16 mouse cellular contexts compared by ENCODE assay signal in genomic region chrX:12003947-12004346, GRCm38 (mm10).
A peak's percentile ranks its signal among the peaks of the same experiment; 100 is the strongest.
DNase-seq lines count a peak whose midpoint lies in the region; ATAC-seq and TF ChIP-seq lines count a peak whose summit lies in the region.
"Had no signal": no experiment of that assay in that cellular context is flagged by ENCODE, and none has a peak within 500 bp of the region (broad histone marks: within the 10 kb centered on the region; RNA-seq: fewer than 3 reads in every experiment).

No protein-coding gene starts in this region.

- H3K9me3 ChIP-seq in heart, embryonic 15.5 days (replicated peaks): no peaks in the 10 kb centered on the region
- H3K9me3 ChIP-seq in megakaryocyte, embryonic 14.5 days: 0 out of 2 replicates have a peak, but pooled peaks cover 4% of the 10 kb centered on the region
- no peaks in the 10 kb centered on the region for H3K9me3 ChIP-seq in liver, postnatal 0 days (ENCODE audit: low read length)
- H3K9me3 ChIP-seq in kidney, embryonic 14.5 days (ENCODE audit: control insufficient read depth, low read length): no peaks in the 10 kb centered on the region
- H3K9me3 ChIP-seq: embryonic facial prominence, embryonic 10.5 days; limb, embryonic 12.5 days; midbrain, embryonic 12.5 days had no signal

- TF ChIP-seq EP300 in liver, postnatal 0 days (IDR thresholded peaks at IDR 0.05; ENCODE audit: low read depth): no peak

- H3K4me1 ChIP-seq in heart, embryonic 15.5 days (replicated peaks): peaks cover 31% of the 10 kb centered on the region
- peaks cover 68% of the 10 kb centered on the region for H3K4me1 ChIP-seq in megakaryocyte, embryonic 14.5 days
- H3K4me1 ChIP-seq in liver, postnatal 0 days (ENCODE audit: insufficient read depth): peaks cover 25% of the 10 kb centered on the region
- H3K4me1 ChIP-seq in kidney, embryonic 14.5 days (ENCODE audit: control insufficient read depth, insufficient read depth, low read length): peaks cover 16% of the 10 kb centered on the region

- DNase-seq in cerebellum, postnatal 10 days: peak; percentile 52 to 58
- DNase-seq in cerebellum, adult 9-10 months: no peak
- no peak for DNase-seq in heart, postnatal 14 days
- no peak for DNase-seq in liver, postnatal 0 days
- DNase-seq: cerebellum, postnatal 14 days; gastrocnemius, postnatal 14 days; right cerebral cortex, postnatal 25 days had no signal

- 44% methylated on average over 6 of the region's 6 CpGs for WGBS in heart, embryonic 15.5 days
- 39% methylated on average over 6 of the region's 6 CpGs for WGBS in liver, postnatal 0 days (ENCODE audit: insufficient replicate concordance)
- 38% methylated on average over 6 of the region's 6 CpGs for WGBS in kidney, embryonic 14.5 days

- intact Hi-C loops in heart, postnatal 14 days (cut with DNase I): loop anchor here (5.0 to 10.0 kb wide), 3 partner anchors 62 to 251 kb away; no protein-coding TSS in a partner anchor

- H3K4me3 ChIP-seq in heart, embryonic 15.5 days: no peak overlapping the region
- H3K4me3 ChIP-seq in megakaryocyte, embryonic 14.5 days (replicated peaks): peak overlapping the region; percentile 69
- H3K4me3 ChIP-seq in liver, postnatal 0 days (ENCODE audit: low read depth, low read length): no peak overlapping the region
- no peak overlapping the region for H3K4me3 ChIP-seq in kidney, embryonic 14.5 days (ENCODE audit: low read length)
- H3K4me3 ChIP-seq: embryonic facial prominence, embryonic 10.5 days; limb, embryonic 12.5 days; midbrain, embryonic 12.5 days had no signal

- no peak overlapping the region for H3K4me2 ChIP-seq in heart, embryonic 15.5 days
- H3K4me2 ChIP-seq in liver, postnatal 0 days (ENCODE audit: low read depth, low read length): peak overlapping the region; percentile 63; the same call in 1 of the 2 replicates
- H3K4me2 ChIP-seq in kidney, embryonic 14.5 days (replicated peaks; ENCODE audit: low read depth, low read length): no peak overlapping the region
- H3K4me2 ChIP-seq: midbrain, embryonic 12.5 days had no signal

- no peak for TF ChIP-seq CTCF in liver, postnatal 0 days (IDR thresholded peaks at IDR 0.05; ENCODE audit: low read depth)

- H3K27me3 ChIP-seq in heart, embryonic 15.5 days: peaks cover 59% of the 10 kb centered on the region
- peaks cover 63% of the 10 kb centered on the region for H3K27me3 ChIP-seq in megakaryocyte, embryonic 14.5 days (replicated peaks)
- peaks cover 14% of the 10 kb centered on the region; the same call in 1 of the 2 replicates for H3K27me3 ChIP-seq in liver, postnatal 0 days (ENCODE audit: insufficient read depth, low read length)
- H3K27me3 ChIP-seq in kidney, embryonic 14.5 days (ENCODE audit: control insufficient read depth, insufficient read depth, low read length): peaks cover 21% of the 10 kb centered on the region; the same call in 1 of the 2 replicates

- no peak for ATAC-seq in heart, embryonic 15.5 days (replicated peaks; ENCODE audit: insufficient number of reproducible peaks, insufficient read depth, low FRiP score, low read depth)
- ATAC-seq in megakaryocyte, adult 5-6 weeks (ENCODE audit: poor library complexity, severe bottlenecking): no peak
- ATAC-seq in liver, postnatal 0 days: no peak
- ATAC-seq in kidney, embryonic 14.5 days (ENCODE audit: low FRiP score, low TSS enrichment): no peak
- ATAC-seq: intestine, embryonic 16.5 days; Patski had no signal

- peak overlapping the region; percentile 37; the same call in 1 of the 2 replicates for H3K27ac ChIP-seq in heart, embryonic 15.5 days
- H3K27ac ChIP-seq in liver, postnatal 0 days (ENCODE audit: low read depth): peak overlapping the region; percentile 92
- no peak overlapping the region for H3K27ac ChIP-seq in kidney, embryonic 14.5 days (ENCODE audit: low read depth, low read length)

- no peaks in the 10 kb centered on the region for H3K36me3 ChIP-seq in heart, embryonic 15.5 days
- no peaks in the 10 kb centered on the region for H3K36me3 ChIP-seq in megakaryocyte, embryonic 14.5 days (replicated peaks; ENCODE audit: low read length)
- H3K36me3 ChIP-seq in liver, postnatal 0 days (replicated peaks; ENCODE audit: insufficient read depth, low read length): no peaks in the 10 kb centered on the region
- H3K36me3 ChIP-seq in kidney, embryonic 14.5 days (ENCODE audit: control insufficient read depth, insufficient read depth, low read length): no peaks in the 10 kb centered on the region
- H3K36me3 ChIP-seq: embryonic facial prominence, embryonic 10.5 days; limb, embryonic 12.5 days; midbrain, embryonic 12.5 days had no signal

- H3K9ac ChIP-seq in heart, embryonic 15.5 days: no peak overlapping the region
- no peak overlapping the region for H3K9ac ChIP-seq in liver, postnatal 0 days (replicated peaks)
- no peak overlapping the region for H3K9ac ChIP-seq in kidney, embryonic 14.5 days (ENCODE audit: low read depth, low read length)
- H3K9ac ChIP-seq: limb, embryonic 12.5 days; midbrain, embryonic 12.5 days had no signal

Comparison
In these comparisons a context has a peak if more than half of its experiments do, and no peak if none do; other contexts are left out.
1. DNase-seq: peak in cerebellum, postnatal 10 days (2 of 2); none in cerebellum, adult 9-10 months (single experiment), heart, postnatal 14 days (0 of 2) and liver, postnatal 0 days (single experiment).